Mouse (Mus musculus): Measurements from ENCODE around the gene Gpm6b. TPM values are rescaled to one million over a fixed set of nuclear protein-coding genes. Genes with fewer than 3 reads are reported as not detected.
A peak's percentile ranks its signal among the peaks of the same experiment; 100 is the strongest.

The Gpm6b gene
- polyA plus RNA-seq, 1 experiment from 2014 or later = 5.2 TPM

DNA sequence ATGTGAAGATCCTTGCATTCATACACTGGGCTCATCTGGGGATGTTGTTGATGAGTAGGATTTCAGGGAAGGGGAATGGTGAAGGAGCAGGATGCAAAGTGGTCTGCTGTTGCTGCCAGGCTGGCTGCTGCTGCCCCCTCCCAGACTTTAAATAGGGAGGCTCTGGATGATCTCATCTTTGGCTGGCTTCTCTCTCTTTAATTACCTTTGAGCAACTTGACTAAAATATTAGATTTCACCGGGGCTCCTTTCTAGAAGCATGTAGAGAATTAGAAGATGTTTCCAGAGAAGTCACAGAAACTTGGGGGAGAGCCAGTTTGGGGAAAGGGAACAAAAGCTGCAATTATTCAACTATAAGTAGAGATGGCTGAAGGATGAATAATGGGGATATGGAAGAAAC is 76.5 kb downstream of the Gpm6b start:
- H3K4me2 ChIP-seq = no peak overlapping the region
- no peak for ATAC-seq (replicated peaks; ENCODE audit: insufficient number of reproducible peaks, low FRiP score, low TSS enrichment)
- H3K9me3 ChIP-seq (replicated peaks; ENCODE audit: control insufficient read depth, low read length) = no peaks in the 10 kb centered on the region
- H3K9ac ChIP-seq (ENCODE audit: low read depth, low read length) = no peak overlapping the region
- no peaks in the 10 kb centered on the region for H3K4me1 ChIP-seq (ENCODE audit: control insufficient read depth, insufficient read depth, low read length)
- no peak overlapping the region for H3K4me3 ChIP-seq (ENCODE audit: low read depth, low read length)
- no peaks in the 10 kb centered on the region for H3K36me3 ChIP-seq (ENCODE audit: control insufficient read depth, insufficient read depth, low read length)
- no peaks in the 10 kb centered on the region for H3K27me3 ChIP-seq (ENCODE audit: control insufficient read depth, insufficient read depth, low read length)
- H3K27ac ChIP-seq (ENCODE audit: low read depth, low read length) = no peak overlapping the region
- 61% methylated on average over 1 of the region's 1 CpGs for WGBS (ENCODE audit: insufficient replicate concordance)

DNA sequence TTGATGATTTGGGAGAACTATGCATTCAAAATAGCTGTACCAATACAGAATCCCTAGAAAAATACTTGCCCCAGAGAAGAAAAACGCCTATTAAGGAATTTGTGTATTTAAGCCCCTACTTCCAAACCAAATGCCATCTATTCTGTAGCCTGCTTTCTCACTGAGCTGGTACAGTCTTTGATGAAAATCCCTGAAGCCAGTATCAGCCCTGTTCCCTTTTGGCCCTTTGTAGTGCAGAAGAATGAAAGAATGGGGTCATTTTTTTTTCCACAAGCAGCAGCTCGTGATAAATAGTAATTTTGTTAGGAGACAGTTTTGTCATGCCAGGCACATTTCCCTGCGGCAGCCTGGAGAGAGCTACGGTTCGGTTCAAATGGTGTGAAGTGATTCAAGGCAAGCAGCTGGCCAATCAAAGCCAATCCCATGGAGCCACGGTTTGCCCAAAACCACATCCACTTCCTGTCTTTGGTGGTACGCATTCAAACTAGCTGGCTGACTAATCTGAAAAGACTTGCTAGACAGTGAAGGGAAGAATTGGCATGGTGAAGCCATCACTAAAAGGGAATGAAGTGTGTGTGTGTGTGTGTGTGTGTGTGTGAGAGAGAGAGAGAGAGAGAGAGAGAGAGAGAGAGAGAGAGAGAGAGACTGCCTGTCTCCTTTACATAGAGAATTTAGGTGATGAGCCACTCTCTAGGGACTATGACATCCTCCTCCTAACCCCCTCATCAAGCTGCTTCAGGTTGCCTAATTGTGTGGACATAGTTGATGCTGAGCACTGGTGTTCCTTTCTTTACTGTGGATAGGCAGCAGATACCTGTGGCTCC is 78.1 kb downstream of the Gpm6b start:
- Histone ChIP-seq H3K4me2 (no peak overlapping the region), H3K4me1 (ENCODE audit: control insufficient read depth, insufficient read depth, low read length) (no peaks in the 10 kb centered on the region), H3K36me3 (ENCODE audit: control insufficient read depth, insufficient read depth, low read length) (no peaks in the 10 kb centered on the region), H3K9ac (ENCODE audit: low read depth, low read length) (no peak overlapping the region), H3K9me3 (replicated peaks; ENCODE audit: control insufficient read depth, low read length) (no peaks in the 10 kb centered on the region), H3K4me3 (ENCODE audit: low read depth, low read length) (no peak overlapping the region), H3K27me3 (ENCODE audit: control insufficient read depth, insufficient read depth, low read length) (no peaks in the 10 kb centered on the region), H3K27ac (ENCODE audit: low read depth, low read length) (no peak overlapping the region)
- 63% methylated on average over 7 of the region's 7 CpGs for WGBS (ENCODE audit: insufficient replicate concordance)
- ATAC-seq (replicated peaks; ENCODE audit: insufficient number of reproducible peaks, low FRiP score, low TSS enrichment) = no peak

DNA sequence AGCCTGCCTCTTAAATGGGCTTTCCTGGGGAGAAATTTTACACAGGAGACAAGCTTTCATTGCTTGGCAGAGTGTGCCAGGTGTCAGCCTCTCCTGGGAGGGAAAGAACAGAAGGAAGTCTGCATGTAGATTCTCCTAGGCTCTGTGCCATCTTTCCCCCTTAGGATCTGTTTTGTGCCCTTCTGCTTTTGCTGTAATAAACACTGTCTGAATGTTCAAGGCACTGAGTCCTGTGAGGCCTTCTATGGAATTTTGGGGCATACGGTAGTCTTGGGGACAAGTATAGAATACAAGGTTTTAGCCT is 78.6 kb downstream of the Gpm6b start:
- ATAC-seq (replicated peaks; ENCODE audit: insufficient number of reproducible peaks, low FRiP score, low TSS enrichment) = no peak
- no peaks in the 10 kb centered on the region for H3K36me3 ChIP-seq (ENCODE audit: control insufficient read depth, insufficient read depth, low read length)
- H3K9ac ChIP-seq (ENCODE audit: low read depth, low read length) = no peak overlapping the region
- WGBS (ENCODE audit: insufficient replicate concordance) = 91% methylated on average over 1 of the region's 1 CpGs
- no peaks in the 10 kb centered on the region for H3K9me3 ChIP-seq (replicated peaks; ENCODE audit: control insufficient read depth, low read length)
- no peak overlapping the region for H3K4me3 ChIP-seq (ENCODE audit: low read depth, low read length)
- H3K4me2 ChIP-seq = no peak overlapping the region
- H3K27me3 ChIP-seq (ENCODE audit: control insufficient read depth, insufficient read depth, low read length) = no peaks in the 10 kb centered on the region
- H3K27ac ChIP-seq (ENCODE audit: low read depth, low read length) = no peak overlapping the region
- no peaks in the 10 kb centered on the region for H3K4me1 ChIP-seq (ENCODE audit: control insufficient read depth, insufficient read depth, low read length)

DNA sequence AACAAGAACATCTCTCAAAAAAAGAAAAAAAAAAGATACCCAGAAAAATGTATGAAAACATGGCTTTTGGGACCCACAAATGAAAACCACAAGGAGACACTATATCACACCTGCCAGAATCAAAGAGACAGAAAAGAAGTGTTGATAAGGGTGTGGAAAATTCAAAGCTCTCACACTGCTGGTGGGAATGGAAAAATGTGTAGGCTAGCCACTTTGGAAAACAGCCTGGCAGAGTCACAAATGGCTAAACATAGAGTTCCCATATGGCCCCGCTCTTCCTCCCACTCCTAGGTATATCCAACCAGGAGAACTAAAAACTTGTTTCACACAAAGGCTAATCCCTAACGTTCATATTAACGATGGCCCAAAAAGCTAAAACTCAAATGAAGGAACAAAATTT is 84.5 kb downstream of the Gpm6b start:
- H3K27ac ChIP-seq (ENCODE audit: low read depth, low read length) = no peak overlapping the region
- 83% methylated on average over 3 of the region's 3 CpGs for WGBS (ENCODE audit: insufficient replicate concordance)
- H3K4me3 ChIP-seq (ENCODE audit: low read depth, low read length) = no peak overlapping the region
- no peaks in the 10 kb centered on the region for H3K4me1 ChIP-seq (ENCODE audit: control insufficient read depth, insufficient read depth, low read length)
- H3K27me3 ChIP-seq (ENCODE audit: control insufficient read depth, insufficient read depth, low read length) = no peaks in the 10 kb centered on the region
- ATAC-seq (replicated peaks; ENCODE audit: insufficient number of reproducible peaks, low FRiP score, low TSS enrichment) = no peak
- H3K4me2 ChIP-seq = no peak overlapping the region
- no peaks in the 10 kb centered on the region for H3K9me3 ChIP-seq (replicated peaks; ENCODE audit: control insufficient read depth, low read length)
- no peak overlapping the region for H3K9ac ChIP-seq (ENCODE audit: low read depth, low read length)
- H3K36me3 ChIP-seq (ENCODE audit: control insufficient read depth, insufficient read depth, low read length) = no peaks in the 10 kb centered on the region

DNA sequence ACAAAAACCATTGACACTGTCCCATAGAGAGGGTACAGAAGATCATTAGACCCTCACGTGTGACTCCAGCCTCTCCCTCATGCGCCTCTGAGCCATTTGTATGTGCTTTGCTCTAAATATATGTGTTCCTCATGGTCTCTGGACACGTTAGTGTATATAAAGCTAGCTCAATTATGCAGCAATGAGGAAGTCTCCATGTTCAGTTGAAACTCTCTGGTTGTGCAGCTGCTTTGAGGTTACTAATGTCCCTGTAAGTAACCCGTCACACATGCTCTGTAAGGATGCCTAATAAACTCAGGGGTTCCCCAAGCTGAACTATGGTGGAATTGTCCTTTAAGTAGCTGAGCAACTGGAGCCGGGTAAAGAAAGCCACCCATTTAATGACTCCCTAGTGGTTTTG is 88.9 kb downstream of the Gpm6b start:
- Histone ChIP-seq H3K9ac (ENCODE audit: low read depth, low read length) (no peak overlapping the region), H3K4me1 (ENCODE audit: control insufficient read depth, insufficient read depth, low read length) (no peaks in the 10 kb centered on the region; the same call in 1 of the 2 replicates), H3K4me3 (ENCODE audit: low read depth, low read length) (no peak overlapping the region), H3K27me3 (ENCODE audit: control insufficient read depth, insufficient read depth, low read length) (no peaks in the 10 kb centered on the region), H3K27ac (ENCODE audit: low read depth, low read length) (no peak overlapping the region), H3K9me3 (replicated peaks; ENCODE audit: control insufficient read depth, low read length) (no peaks in the 10 kb centered on the region), H3K36me3 (ENCODE audit: control insufficient read depth, insufficient read depth, low read length) (no peaks in the 10 kb centered on the region), H3K4me2 (no peak overlapping the region)
- 71% methylated on average over 5 of the region's 5 CpGs for WGBS (ENCODE audit: insufficient replicate concordance)
- no peak for ATAC-seq (replicated peaks; ENCODE audit: insufficient number of reproducible peaks, low FRiP score, low TSS enrichment)

DNA sequence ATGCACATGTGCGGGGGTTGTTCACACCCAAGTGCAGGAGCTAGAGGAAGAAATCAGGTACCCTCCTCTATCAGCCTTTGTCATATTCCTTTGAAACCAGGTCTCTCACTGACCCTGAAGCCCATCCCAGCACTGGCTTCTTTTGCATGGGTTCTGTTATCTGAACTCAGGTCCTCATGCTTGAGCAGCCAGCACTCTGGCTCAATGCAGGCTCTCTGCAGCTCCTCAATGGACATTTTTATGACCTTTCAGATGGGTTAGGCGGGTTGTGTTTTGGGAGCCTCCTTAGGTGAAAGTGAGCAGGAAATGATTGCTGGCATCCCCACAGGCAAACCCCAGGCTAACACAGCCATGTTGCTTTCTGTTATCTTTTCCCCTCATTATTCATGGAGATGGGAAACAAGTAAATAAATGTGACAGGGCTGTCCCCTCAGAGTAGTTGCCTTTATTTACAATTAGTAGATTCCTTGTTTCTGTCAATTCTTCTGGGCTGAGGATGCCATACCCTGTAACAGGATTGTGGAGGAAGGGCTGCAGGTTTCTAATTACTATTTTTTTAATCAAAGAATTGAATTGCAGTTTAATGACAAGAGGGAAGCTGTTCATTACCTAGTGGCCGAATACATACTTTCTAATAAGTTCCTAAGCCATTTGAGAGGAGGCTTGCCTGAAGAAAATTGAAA is 89.6 kb downstream of the Gpm6b start:
- no peaks in the 10 kb centered on the region for H3K36me3 ChIP-seq (ENCODE audit: control insufficient read depth, insufficient read depth, low read length)
- no peaks in the 10 kb centered on the region; the same call in 1 of the 2 replicates for H3K4me1 ChIP-seq (ENCODE audit: control insufficient read depth, insufficient read depth, low read length)
- no peaks in the 10 kb centered on the region for H3K27me3 ChIP-seq (ENCODE audit: control insufficient read depth, insufficient read depth, low read length)
- H3K4me3 ChIP-seq (ENCODE audit: low read depth, low read length) = no peak overlapping the region
- H3K9me3 ChIP-seq (replicated peaks; ENCODE audit: control insufficient read depth, low read length) = no peaks in the 10 kb centered on the region
- WGBS (ENCODE audit: insufficient replicate concordance) = 53% methylated on average over 3 of the region's 3 CpGs
- no peak for ATAC-seq (replicated peaks; ENCODE audit: insufficient number of reproducible peaks, low FRiP score, low TSS enrichment)
- H3K4me2 ChIP-seq = no peak overlapping the region
- no peak overlapping the region for H3K9ac ChIP-seq (ENCODE audit: low read depth, low read length)
- H3K27ac ChIP-seq (ENCODE audit: low read depth, low read length) = no peak overlapping the region

DNA sequence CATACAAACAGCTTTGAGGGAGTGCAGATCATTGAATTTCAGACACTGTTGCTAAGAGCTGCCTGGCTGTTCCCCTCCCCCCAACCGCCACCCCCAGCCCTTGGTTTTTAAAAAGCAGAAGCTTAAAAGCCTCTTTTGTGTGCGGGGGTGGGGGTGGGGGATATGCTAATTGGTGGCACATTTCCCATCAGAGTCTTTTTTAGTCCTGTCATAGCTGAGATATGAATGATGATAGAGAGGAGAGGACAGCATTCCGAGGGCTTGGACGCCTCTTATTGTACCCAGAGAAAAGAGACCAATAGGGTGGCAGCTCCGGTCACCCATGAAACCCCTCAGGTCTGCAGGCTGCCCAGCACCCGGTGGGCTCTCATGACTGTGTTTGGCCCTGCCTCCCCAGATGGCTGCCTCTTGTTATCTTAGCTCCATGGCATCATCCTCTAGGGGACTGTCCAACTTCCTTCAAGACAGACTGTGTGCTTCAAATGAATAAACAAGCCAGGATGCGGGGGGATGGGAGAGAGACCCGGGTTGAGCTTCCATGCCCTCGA is 90.3 kb downstream of the Gpm6b start:
- no peak overlapping the region for H3K4me3 ChIP-seq (ENCODE audit: low read depth, low read length)
- no peaks in the 10 kb centered on the region for H3K27me3 ChIP-seq (ENCODE audit: control insufficient read depth, insufficient read depth, low read length)
- H3K9ac ChIP-seq (ENCODE audit: low read depth, low read length) = no peak overlapping the region
- peak overlapping the region; percentile 34; the same call in 1 of the 2 replicates for H3K4me2 ChIP-seq
- WGBS (ENCODE audit: insufficient replicate concordance) = 29% methylated on average over 9 of the region's 9 CpGs
- H3K4me1 ChIP-seq (ENCODE audit: control insufficient read depth, insufficient read depth, low read length) = no peaks in the 10 kb centered on the region; the same call in 1 of the 2 replicates
- H3K36me3 ChIP-seq (ENCODE audit: control insufficient read depth, insufficient read depth, low read length) = no peaks in the 10 kb centered on the region
- H3K9me3 ChIP-seq (replicated peaks; ENCODE audit: control insufficient read depth, low read length) = no peaks in the 10 kb centered on the region
- no peak overlapping the region for H3K27ac ChIP-seq (ENCODE audit: low read depth, low read length)
- ATAC-seq (replicated peaks; ENCODE audit: insufficient number of reproducible peaks, low FRiP score, low TSS enrichment) = 0 out of 2 replicates have a peak, but pooled peaks have one; percentile 7

DNA sequence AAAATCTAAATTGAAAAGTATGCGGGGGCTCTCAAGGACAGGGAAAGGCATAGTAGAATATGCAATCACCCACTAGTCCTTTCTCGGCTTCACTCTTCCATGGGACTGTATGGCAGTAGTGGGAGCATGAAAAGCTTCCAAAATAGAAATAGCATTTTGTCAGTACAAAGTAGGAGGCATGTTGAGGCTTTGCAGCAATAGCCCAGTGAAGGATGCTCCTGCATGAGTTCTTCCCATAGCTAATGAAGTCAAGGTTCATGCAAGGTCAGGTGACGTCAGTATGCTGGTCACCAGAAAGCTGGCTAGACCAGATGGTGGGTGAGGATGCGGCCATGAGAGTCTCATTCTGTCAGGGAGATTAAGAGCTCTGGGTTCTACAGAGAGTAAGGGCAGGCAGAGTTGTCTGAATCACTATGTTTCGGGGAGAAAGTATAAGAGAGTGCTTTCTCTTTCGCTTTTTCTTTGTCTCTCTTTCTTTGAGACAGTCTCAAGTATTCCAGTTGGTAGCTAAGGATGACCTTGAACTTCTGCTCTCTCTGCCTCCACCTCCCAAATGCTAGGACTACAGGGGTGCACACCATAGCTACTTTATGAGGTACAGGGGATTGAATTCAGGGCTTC is 95.9 kb downstream of the Gpm6b start:
- H3K9ac ChIP-seq (ENCODE audit: low read depth, low read length) = no peak overlapping the region
- H3K36me3 ChIP-seq (ENCODE audit: control insufficient read depth, insufficient read depth, low read length) = no peaks in the 10 kb centered on the region
- ATAC-seq (replicated peaks; ENCODE audit: insufficient number of reproducible peaks, low FRiP score, low TSS enrichment) = no peak
- no peaks in the 10 kb centered on the region for H3K4me1 ChIP-seq (ENCODE audit: control insufficient read depth, insufficient read depth, low read length)
- no peak overlapping the region for H3K4me2 ChIP-seq
- no peaks in the 10 kb centered on the region for H3K9me3 ChIP-seq (replicated peaks; ENCODE audit: control insufficient read depth, low read length)
- WGBS (ENCODE audit: insufficient replicate concordance) = 81% methylated on average over 6 of the region's 6 CpGs
- H3K4me3 ChIP-seq (ENCODE audit: low read depth, low read length) = no peak overlapping the region
- H3K27ac ChIP-seq (ENCODE audit: low read depth, low read length) = no peak overlapping the region
- peaks cover 2% of the 10 kb centered on the region; the same call in 1 of the 2 replicates for H3K27me3 ChIP-seq (ENCODE audit: control insufficient read depth, insufficient read depth, low read length)
